14 mouse cellular contexts compared by ENCODE assay signal in the genomic region with DNA sequence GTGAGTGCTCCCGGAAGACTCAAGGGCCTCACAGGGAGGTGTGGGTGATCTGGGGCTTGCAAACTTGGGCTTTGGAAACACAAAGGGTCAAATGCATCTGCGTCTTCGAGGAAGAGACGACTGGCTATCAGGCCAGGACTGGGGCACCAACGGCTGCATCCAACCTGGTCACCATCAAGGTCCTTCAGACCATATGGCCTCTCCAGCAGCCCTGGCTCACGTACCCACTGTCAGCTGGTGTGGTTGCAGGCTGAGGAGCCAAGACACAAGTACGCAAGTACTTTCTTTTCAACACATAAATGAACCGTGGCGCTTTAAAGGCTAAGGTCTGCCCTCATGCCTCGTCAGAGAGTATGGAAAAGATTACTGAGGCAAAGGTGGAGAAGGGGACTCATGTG. TPM values are rescaled to one million over a fixed set of nuclear protein-coding genes. Genes with fewer than 3 reads are reported as not detected.
DNase-seq lines count a peak whose midpoint lies in the region; ATAC-seq and TF ChIP-seq lines count a peak whose summit lies in the region.
"Had no signal": no experiment of that assay in that cellular context is flagged by ENCODE, and none has a peak within 500 bp of the region (broad histone marks: within the 10 kb centered on the region; RNA-seq: fewer than 3 reads in every experiment).

No protein-coding gene starts in this region.

- H3K36me3 ChIP-seq in forebrain, embryonic 13.5 days (ENCODE audit: poor library complexity, severe bottlenecking), result peaks cover 15% of the 10 kb centered on the region; the same call in 1 of the 2 replicates
- H3K36me3 ChIP-seq in forebrain, embryonic 11.5 days (ENCODE audit: control insufficient read depth, insufficient read depth, low read length), result no peaks in the 10 kb centered on the region; the same call in 1 of the 2 replicates
- no peaks in the 10 kb centered on the region for H3K36me3 ChIP-seq in midbrain, embryonic 15.5 days (replicated peaks)
- H3K36me3 ChIP-seq in midbrain, embryonic 14.5 days (ENCODE audit: control insufficient read depth, insufficient read depth, low read length), result no peaks in the 10 kb centered on the region
- no peaks in the 10 kb centered on the region for H3K36me3 ChIP-seq in intestine, postnatal 0 days (ENCODE audit: control insufficient read depth, insufficient read depth)
- no peaks in the 10 kb centered on the region for H3K36me3 ChIP-seq in stomach, embryonic 16.5 days (ENCODE audit: control insufficient read depth, insufficient read depth, low read length)
- H3K36me3 ChIP-seq: hindbrain, embryonic 15.5 days had no signal

- peaks cover 51% of the 10 kb centered on the region for H3K4me1 ChIP-seq in forebrain, embryonic 13.5 days
- peaks cover 15% of the 10 kb centered on the region for H3K4me1 ChIP-seq in forebrain, embryonic 11.5 days (replicated peaks; ENCODE audit: control insufficient read depth, insufficient read depth, low read length)
- H3K4me1 ChIP-seq in midbrain, embryonic 15.5 days, result peaks cover 46% of the 10 kb centered on the region
- peaks cover 30% of the 10 kb centered on the region for H3K4me1 ChIP-seq in midbrain, embryonic 14.5 days (ENCODE audit: control insufficient read depth, insufficient read depth, low read length)
- H3K4me1 ChIP-seq in intestine, postnatal 0 days (replicated peaks; ENCODE audit: control insufficient read depth, insufficient read depth, low read length), result peaks cover 4% of the 10 kb centered on the region; the same call in 1 of the 2 replicates
- peaks cover 36% of the 10 kb centered on the region for H3K4me1 ChIP-seq in stomach, embryonic 16.5 days (ENCODE audit: control insufficient read depth, insufficient read depth, low read length)

- WGBS in forebrain, embryonic 13.5 days, result 58% methylated on average over 10 of the region's 10 CpGs
- 59% methylated on average over 10 of the region's 10 CpGs for WGBS in forebrain, embryonic 11.5 days
- WGBS in midbrain, embryonic 15.5 days, result 51% methylated on average over 10 of the region's 10 CpGs
- 54% methylated on average over 10 of the region's 10 CpGs for WGBS in midbrain, embryonic 14.5 days
- 56% methylated on average over 10 of the region's 10 CpGs for WGBS in intestine, postnatal 0 days
- WGBS in stomach, embryonic 16.5 days, result 66% methylated on average over 10 of the region's 10 CpGs

- H3K27ac ChIP-seq in forebrain, embryonic 13.5 days, result no peak overlapping the region
- H3K27ac ChIP-seq in forebrain, embryonic 11.5 days (ENCODE audit: low read depth, low read length), result no peak overlapping the region
- H3K27ac ChIP-seq in midbrain, embryonic 15.5 days, result 0 out of 2 replicates have a peak overlapping the region, but pooled peaks have one; percentile 27
- H3K27ac ChIP-seq in midbrain, embryonic 14.5 days (replicated peaks; ENCODE audit: low read depth, low read length), result no peak overlapping the region
- peak overlapping the region; percentile 61 for H3K27ac ChIP-seq in intestine, postnatal 0 days (ENCODE audit: low read depth, low read length)
- peak overlapping the region; percentile 54; the same call in 1 of the 2 replicates for H3K27ac ChIP-seq in stomach, embryonic 16.5 days (ENCODE audit: low read length)
- H3K27ac ChIP-seq: hindbrain, embryonic 15.5 days; macrophage had no signal

- no peak for ATAC-seq in forebrain, embryonic 13.5 days
- ATAC-seq in forebrain, embryonic 11.5 days (replicated peaks; ENCODE audit: low FRiP score), result no peak
- no peak for ATAC-seq in midbrain, embryonic 15.5 days (replicated peaks)
- no peak for ATAC-seq in midbrain, embryonic 14.5 days (ENCODE audit: low FRiP score, low TSS enrichment)
- no peak for ATAC-seq in intestine, postnatal 0 days
- no peak for ATAC-seq in stomach, embryonic 16.5 days (ENCODE audit: insufficient read depth, low FRiP score)
- ATAC-seq: Patski had no signal

- no peaks in the 10 kb centered on the region for H3K9me3 ChIP-seq in forebrain, embryonic 13.5 days (replicated peaks)
- H3K9me3 ChIP-seq in forebrain, embryonic 11.5 days (ENCODE audit: control insufficient read depth, low read length), result no peaks in the 10 kb centered on the region
- H3K9me3 ChIP-seq in midbrain, embryonic 15.5 days, result no peaks in the 10 kb centered on the region
- no peaks in the 10 kb centered on the region for H3K9me3 ChIP-seq in midbrain, embryonic 14.5 days (ENCODE audit: control insufficient read depth, low read length)
- no peaks in the 10 kb centered on the region for H3K9me3 ChIP-seq in intestine, postnatal 0 days (ENCODE audit: control insufficient read depth)
- H3K9me3 ChIP-seq in stomach, embryonic 16.5 days (replicated peaks; ENCODE audit: control insufficient read depth, low read length), result no peaks in the 10 kb centered on the region
- H3K9me3 ChIP-seq: forebrain, embryonic 10.5 days; hindbrain, embryonic 15.5 days had no signal

- intact Hi-C loops in left cerebral cortex, postnatal 36 days (cut with DNase I), result loop anchor here (5.0 kb wide), 2 partner anchors 100 to 135 kb away; partner anchors contain the start of gene Cbx4

- TF ChIP-seq CTCF in intestine, postnatal 0 days (IDR thresholded peaks at IDR 0.05; ENCODE audit: low read depth), result no peak

- H3K4me3 ChIP-seq in forebrain, embryonic 13.5 days, result no peak overlapping the region
- no peak overlapping the region for H3K4me3 ChIP-seq in forebrain, embryonic 11.5 days (ENCODE audit: low read depth, low read length)
- no peak overlapping the region for H3K4me3 ChIP-seq in midbrain, embryonic 15.5 days
- H3K4me3 ChIP-seq in midbrain, embryonic 14.5 days (replicated peaks; ENCODE audit: low read depth, low read length), result no peak overlapping the region
- H3K4me3 ChIP-seq in intestine, postnatal 0 days (ENCODE audit: low read depth, low read length), result no peak overlapping the region
- H3K4me3 ChIP-seq in stomach, embryonic 16.5 days (replicated peaks; ENCODE audit: low read length), result no peak overlapping the region
- H3K4me3 ChIP-seq: forebrain, embryonic 10.5 days; hindbrain, embryonic 15.5 days had no signal

- no peaks in the 10 kb centered on the region for H3K27me3 ChIP-seq in forebrain, embryonic 13.5 days
- no peaks in the 10 kb centered on the region for H3K27me3 ChIP-seq in forebrain, embryonic 11.5 days (ENCODE audit: control insufficient read depth, insufficient read depth, low read length)
- H3K27me3 ChIP-seq in midbrain, embryonic 15.5 days (replicated peaks), result no peaks in the 10 kb centered on the region
- no peaks in the 10 kb centered on the region for H3K27me3 ChIP-seq in midbrain, embryonic 14.5 days (ENCODE audit: control insufficient read depth, insufficient read depth, low read length)
- no peaks in the 10 kb centered on the region for H3K27me3 ChIP-seq in intestine, postnatal 0 days (replicated peaks; ENCODE audit: control insufficient read depth, insufficient read depth, low read length)
- H3K27me3 ChIP-seq in stomach, embryonic 16.5 days (ENCODE audit: control insufficient read depth, insufficient read depth, low read length), result no peaks in the 10 kb centered on the region
- H3K27me3 ChIP-seq: hindbrain, embryonic 15.5 days; Patski had no signal

- DNase-seq in forebrain, embryonic 11.5 days (ENCODE audit: low spot score), result no peak
- no peak for DNase-seq in midbrain, embryonic 14.5 days
- no peak for DNase-seq in left cerebral cortex, postnatal 36 days (ENCODE audit: low spot score in 2 of 2)
- DNase-seq in retina, embryonic 14.5 days (ENCODE audit: low spot score), result no peak
- DNase-seq: gastrocnemius, postnatal 25 days had no signal

- peak overlapping the region; percentile 14; the same call in 1 of the 2 replicates for H3K4me2 ChIP-seq in forebrain, embryonic 13.5 days
- H3K4me2 ChIP-seq in forebrain, embryonic 11.5 days (ENCODE audit: low read depth, low read length, severe bottlenecking), result no peak overlapping the region
- H3K4me2 ChIP-seq in midbrain, embryonic 15.5 days, result no peak overlapping the region
- H3K4me2 ChIP-seq in midbrain, embryonic 14.5 days (ENCODE audit: low read length), result no peak overlapping the region
- H3K4me2 ChIP-seq in intestine, postnatal 0 days (replicated peaks; ENCODE audit: low read depth), result 0 out of 2 replicates have a peak overlapping the region, but pooled peaks have one; percentile 17
- H3K4me2 ChIP-seq in stomach, embryonic 16.5 days (ENCODE audit: low read depth, low read length), result no peak overlapping the region
- H3K4me2 ChIP-seq: hindbrain, embryonic 15.5 days; midbrain, embryonic 11.5 days had no signal

- H3K9ac ChIP-seq in forebrain, embryonic 13.5 days, result no peak overlapping the region
- no peak overlapping the region for H3K9ac ChIP-seq in forebrain, embryonic 11.5 days (ENCODE audit: low read length)
- no peak overlapping the region for H3K9ac ChIP-seq in midbrain, embryonic 15.5 days
- H3K9ac ChIP-seq in midbrain, embryonic 14.5 days (replicated peaks; ENCODE audit: low read length), result no peak overlapping the region
- H3K9ac ChIP-seq in intestine, postnatal 0 days (ENCODE audit: low read depth, low read length), result no peak overlapping the region
- no peak overlapping the region; the same call in 1 of the 2 replicates for H3K9ac ChIP-seq in stomach, embryonic 16.5 days (ENCODE audit: low read length)
- H3K9ac ChIP-seq: hindbrain, embryonic 15.5 days had no signal

RNA-seq across cellular contexts. Expression of gene Tbc1d16, which starts 40.5 kb away (rescaled TPM):
- polyA plus RNA-seq in forebrain, embryonic 13.5 days (2015; fragmentation: Nextera tagmentation; extraction: Ambion mirVana), result 45.3 and 46.0 TPM in 2 replicates
- polyA plus RNA-seq in forebrain, embryonic 11.5 days (2014; fragmentation: Nextera tagmentation; extraction: Ambion mirVana), result 20.4 and 20.8 TPM in 2 replicates
- 66.8 and 67.2 TPM in 2 replicates for polyA plus RNA-seq in midbrain, embryonic 15.5 days (2015; fragmentation: Nextera tagmentation; extraction: Ambion mirVana)
- polyA plus RNA-seq in midbrain, embryonic 14.5 days (2014; fragmentation: Nextera tagmentation; extraction: Ambion mirVana), result 36.1 and 41.1 TPM in 2 replicates
- polyA plus RNA-seq in intestine, postnatal 0 days (2015; fragmentation: Nextera tagmentation; extraction: Ambion mirVana), result 3.8 and 4.5 TPM in 2 replicates
- 13.6 and 14.8 TPM in 2 replicates for polyA plus RNA-seq in stomach, embryonic 16.5 days (2015; fragmentation: Nextera tagmentation; extraction: Ambion mirVana)
- total RNA-seq in left cerebral cortex, postnatal 36 days (2021), result 10 to 100 TPM; 30.5 to 36.2 TPM

RNA-seq across cellular contexts. Expression of gene Ccdc40, which starts 40.6 kb away (rescaled TPM):
- polyA plus RNA-seq in forebrain, embryonic 13.5 days (2015; fragmentation: Nextera tagmentation; extraction: Ambion mirVana), result 14.3 and 17.2 TPM in 2 replicates
- 19.5 and 22.1 TPM in 2 replicates for polyA plus RNA-seq in forebrain, embryonic 11.5 days (2014; fragmentation: Nextera tagmentation; extraction: Ambion mirVana)
- 19.3 and 21.5 TPM in 2 replicates for polyA plus RNA-seq in midbrain, embryonic 15.5 days (2015; fragmentation: Nextera tagmentation; extraction: Ambion mirVana)
- 12.2 and 13.3 TPM in 2 replicates for polyA plus RNA-seq in midbrain, embryonic 14.5 days (2014; fragmentation: Nextera tagmentation; extraction: Ambion mirVana)
- polyA plus RNA-seq in intestine, postnatal 0 days (2015; fragmentation: Nextera tagmentation; extraction: Ambion mirVana), result 1.5 and 1.8 TPM in 2 replicates
- polyA plus RNA-seq in stomach, embryonic 16.5 days (2015; fragmentation: Nextera tagmentation; extraction: Ambion mirVana), result 2.3 and 2.4 TPM in 2 replicates
- total RNA-seq in left cerebral cortex, postnatal 36 days (2021), result 1 to 10 TPM; 1.1 to 1.3 TPM

Comparison
In these comparisons a context has a peak if more than half of its experiments do, and no peak if none do; other contexts are left out.
1. H3K27ac ChIP-seq: peak in midbrain, embryonic 15.5 days (single experiment), intestine, postnatal 0 days (single experiment) and stomach, embryonic 16.5 days (single experiment); none in forebrain, embryonic 13.5 days (single experiment), forebrain, embryonic 11.5 days (single experiment) and midbrain, embryonic 14.5 days (single experiment).
2. H3K4me2 ChIP-seq: peak in forebrain, embryonic 13.5 days (single experiment) and intestine, postnatal 0 days (single experiment); none in forebrain, embryonic 11.5 days (single experiment), midbrain, embryonic 15.5 days (single experiment), midbrain, embryonic 14.5 days (single experiment) and stomach, embryonic 16.5 days (single experiment).